Mouse (Mus musculus) MEL (cell line): ENCODE measurements around the gene Lman1l. TPM values are rescaled to one million over a fixed set of nuclear protein-coding genes. Genes with fewer than 3 reads are reported as not detected.
A peak's percentile ranks its signal among the peaks of the same experiment; 100 is the strongest.

ENCODE experiments used
- DNase-seq: peaks from one replicate; pipeline ENCODE4 v3.0.0; 2011; ENCODE audit warnings: low read depth, low spot score
- H3K27ac ChIP-seq: 2 replicates; pipeline ENCODE4 v1.5.1; 2012; ENCODE audit warnings: low read depth, mild to moderate bottlenecking, control low read depth, low read length, moderate library complexity; ENCODE audit not compliant: control insufficient read depth
- H3K27me3 ChIP-seq, 2 experiments: fragments of 150-350 bp in 1 of 2; sonication (generic) in 1 of 2; 2 replicates each; pipeline ENCODE4 v1.6.1; 2012; ENCODE audit warnings: low read length in 2 of 2, mild to moderate bottlenecking in 2 of 2, improper control_type of control experiment in 1 of 2, moderate library complexity in 1 of 2; ENCODE audit not compliant: insufficient read depth in 2 of 2, control insufficient read depth in 1 of 2
- H3K36me3 ChIP-seq, 2 experiments: 2 replicates each; pipeline ENCODE4 v1.6.1; 2012 to 2014; ENCODE audit warnings: low read length in 2 of 2, improper control_type of control experiment in 1 of 2, inconsistent platforms in 1 of 2, mild to moderate bottlenecking in 1 of 2; ENCODE audit not compliant: insufficient read depth in 2 of 2, control insufficient read depth in 1 of 2
- H3K4me1 ChIP-seq, 2 experiments: fragments of 150-350 bp in 1 of 2; sonication (generic) in 1 of 2; 2 replicates each; pipeline ENCODE4 v1.6.1; 2012; ENCODE audit warnings: low read length in 2 of 2, improper control_type of control experiment in 1 of 2, mild to moderate bottlenecking in 1 of 2; ENCODE audit not compliant: insufficient read depth in 2 of 2, control insufficient read depth in 1 of 2
- H3K4me3 ChIP-seq, 2 experiments: fragments of 150-350 bp in 1 of 2; sonication (generic) in 1 of 2; 2 replicates each; pipeline ENCODE4 v1.5.1; 2012; ENCODE audit warnings: low read depth in 2 of 2, low read length in 2 of 2, mild to moderate bottlenecking in 2 of 2, moderate library complexity in 2 of 2, control low read depth in 1 of 2, improper control_type of control experiment in 1 of 2; ENCODE audit not compliant: control insufficient read depth in 1 of 2, insufficient read depth in 1 of 2
- H3K79me2 ChIP-seq: 2 replicates; pipeline ENCODE4 v1.6.1; 2012; ENCODE audit warnings: mild to moderate bottlenecking, low read length, moderate library complexity; ENCODE audit not compliant: control insufficient read depth, poor library complexity, insufficient read depth
- H3K9ac ChIP-seq: 2 replicates; pipeline ENCODE4 v1.6.1; 2012; ENCODE audit warnings: low read depth, mild to moderate bottlenecking, control low read depth, low read length, moderate library complexity; ENCODE audit not compliant: control insufficient read depth, poor library complexity, severe bottlenecking
- H3K9me3 ChIP-seq: fragments of 150-350 bp; sonication (generic); replicated peaks from 2 replicates; pipeline ENCODE4 v1.6.1; 2012; ENCODE audit warnings: mild to moderate bottlenecking, low read length, improper control_type of control experiment, moderate library complexity; ENCODE audit not compliant: insufficient read depth
- BHLHE40 ChIP-seq: IDR thresholded peaks from 2 replicates; pipeline ENCODE4 v1.6.1; 2012; ENCODE audit warnings: low read depth, mild to moderate bottlenecking, inconsistent platforms, low read length, improper control_type of control experiment, borderline replicate concordance
- CTCF ChIP-seq, 3 experiments: IDR thresholded peaks in 2 of 3; conservative IDR thresholded peaks in 1 of 3; 2 replicates each; pipeline ENCODE4 v1.5.1; 2011 to 2012; ENCODE audit warnings: low read length in 3 of 3, low read depth in 2 of 3, mild to moderate bottlenecking in 2 of 3, improper control_type of control experiment in 1 of 3, inconsistent platforms in 1 of 3, mixed read lengths in 1 of 3, moderate library complexity in 1 of 3; ENCODE audit not compliant: control insufficient read depth in 1 of 3, insufficient read depth in 1 of 3, poor library complexity in 1 of 3, severe bottlenecking in 1 of 3
- E2F4 ChIP-seq: IDR thresholded peaks from 2 replicates; pipeline ENCODE4 v1.6.1; 2011; ENCODE audit warnings: low read depth, low read length, improper control_type of control experiment, borderline replicate concordance
- ELF1 ChIP-seq: IDR thresholded peaks from 2 replicates; pipeline ENCODE4 v1.6.1; 2014; ENCODE audit warnings: low read depth, mild to moderate bottlenecking, inconsistent platforms, low read length, improper control_type of control experiment, moderate library complexity
- EP300 ChIP-seq, 2 experiments: IDR thresholded peaks; 2 replicates each; pipeline ENCODE4 v1.6.1; 2011; ENCODE audit warnings: improper control_type of control experiment in 2 of 2, low read length in 2 of 2, low read depth in 1 of 2, mild to moderate bottlenecking in 1 of 2
- GABPA ChIP-seq: IDR thresholded peaks from 2 replicates; pipeline ENCODE4 v1.6.1; 2012; ENCODE audit warnings: low read depth, mild to moderate bottlenecking, inconsistent platforms, low read length, improper control_type of control experiment, moderate library complexity
- MAFK ChIP-seq: IDR thresholded peaks from 2 replicates; pipeline ENCODE4 v1.6.1; 2011; ENCODE audit warnings: low read depth, mild to moderate bottlenecking, low read length, improper control_type of control experiment, borderline replicate concordance
- MXI1 ChIP-seq: IDR thresholded peaks from 2 replicates; pipeline ENCODE4 v1.6.1; 2011; ENCODE audit warnings: mild to moderate bottlenecking, low read depth, low read length, improper control_type of control experiment
- NELFE ChIP-seq: IDR thresholded peaks from 2 replicates; pipeline ENCODE4 v1.6.1; 2011; ENCODE audit warnings: low read depth, low read length, improper control_type of control experiment
- NRF1 ChIP-seq: IDR thresholded peaks from 2 replicates; pipeline ENCODE4 v1.6.1; 2014; ENCODE audit warnings: low read depth, mild to moderate bottlenecking, inconsistent platforms, low read length, improper control_type of control experiment, moderate library complexity; ENCODE audit not compliant: poor library complexity, insufficient read depth, severe bottlenecking
- POLR2AphosphoS2 ChIP-seq: IDR thresholded peaks from 2 replicates; pipeline ENCODE4 v1.6.1; 2011; ENCODE audit warnings: low read length, improper control_type of control experiment
- SIN3A ChIP-seq: IDR thresholded peaks from 2 replicates; pipeline ENCODE4 v1.6.1; 2012; ENCODE audit warnings: low read length, improper control_type of control experiment, inconsistent platforms
- TAL1 ChIP-seq: IDR thresholded peaks from 2 replicates; pipeline ENCODE4 v1.6.1; 2012; ENCODE audit warnings: mild to moderate bottlenecking, inconsistent platforms, low read length, moderate library complexity, mixed read lengths
- TBP ChIP-seq: IDR thresholded peaks from 2 replicates; pipeline ENCODE4 v1.8.0; 2011; ENCODE audit warnings: low read depth, low read length, improper control_type of control experiment
- USF2 ChIP-seq, 2 experiments: IDR thresholded peaks; 2 replicates each; pipeline ENCODE4 v1.6.1; 2011 to 2012; ENCODE audit warnings: improper control_type of control experiment in 2 of 2, low read length in 2 of 2, borderline replicate concordance in 1 of 2, inconsistent platforms in 1 of 2, low read depth in 1 of 2, mild to moderate bottlenecking in 1 of 2; ENCODE audit not compliant: insufficient read depth in 1 of 2
- ZC3H11A ChIP-seq: IDR thresholded peaks from 2 replicates; pipeline ENCODE4 v1.6.1; 2012; ENCODE audit warnings: low read depth, mild to moderate bottlenecking, inconsistent platforms, low read length, improper control_type of control experiment
- ZNF384 ChIP-seq: IDR thresholded peaks from 2 replicates; pipeline ENCODE4 v1.6.1; 2012; ENCODE audit warnings: low read depth, mild to moderate bottlenecking, inconsistent platforms, low read length, improper control_type of control experiment
- polyA plus RNA-seq, 2 experiments: library from polyadenylated mRNA; stranded (reverse) in 1 of 2; unstranded in 1 of 2; fragments of >175 nt in 1 of 2; fragments of >200 nt in 1 of 2; gene quantifications; 2 replicates each; pipeline versions ENCODE4 v1.2.1 to v1.2.4; 2012; ENCODE audit warnings: low replicate concordance in 2 of 2, low read depth in 1 of 2; ENCODE audit not compliant: insufficient read length in 2 of 2, insufficient read depth in 1 of 2, missing spikeins in 1 of 2
- total RNA-seq: library from RNA; depleted of rRNA; stranded (reverse); fragments of 300-350 nt; gene quantifications from 2 replicates; pipeline ENCODE4 v1.2.3, GENCODE M21; 2012

The Lman1l gene
- total and polyA plus RNA-seq, 3 experiments, result 0.08 to 0.11 TPM; not detected in 1

- Histone ChIP-seq H3K4me3 (no peak overlapping the region), H3K9ac (no peak overlapping the region), H3K79me2 (peaks cover 92% of the 10 kb centered on the region)
- no peak for TF ChIP-seq CTCF (IDR thresholded peaks at IDR 0.05 in 2 of 3, conservative IDR thresholded peaks at IDR 0.05 in 1 of 3; ENCODE audit: control insufficient read depth in 1 of 3, insufficient read depth in 1 of 3, low read depth in 2 of 3, low read length in 3 of 3, poor library complexity in 1 of 3, severe bottlenecking in 1 of 3)
- TF ChIP-seq BHLHE40, result no peak
- TF ChIP-seq ZNF384, result no peak
- TF ChIP-seq ELF1, result no peak
- TF ChIP-seq NRF1, result no peak
- no peak for TF ChIP-seq NELFE
- TF ChIP-seq POLR2AphosphoS2, result no peak
- no peak for TF ChIP-seq TBP
- no peak for TF ChIP-seq MXI1
- TF ChIP-seq E2F4, result no peak
- TF ChIP-seq, all 39 proteins: peak for 0
- Histone ChIP-seq H3K4me1 (peaks cover 22 to 54% of the 10 kb centered on the region in 2 experiments), H3K27me3 (no peaks in the 10 kb centered on the region), H3K36me3 (peaks cover 12 to 49% of the 10 kb centered on the region in 2 experiments), H3K9me3 (no peaks in the 10 kb centered on the region), H3K27ac (no peak overlapping the region)
- no peak for DNase-seq
These were observed 16.7 kb upstream of the Lman1l start for GRCm38 (mm10) chr9:57637272-57637671.

- H3K79me2 ChIP-seq, result peaks cover 61% of the 10 kb centered on the region
- no peak for DNase-seq
- H3K9me3 ChIP-seq, result no peaks in the 10 kb centered on the region
- H3K9ac ChIP-seq, result no peak overlapping the region
- H3K4me1 ChIP-seq, result peaks cover 5 to 20% of the 10 kb centered on the region in 2 experiments; a peak in 3 of 4 replicates
- H3K36me3 ChIP-seq, result peaks cover 19% of the 10 kb centered on the region in 2 experiments
- H3K27me3 ChIP-seq, result no peaks in the 10 kb centered on the region
- no peak overlapping the region for H3K27ac ChIP-seq
- no peak for TF ChIP-seq EP300 (IDR thresholded peaks at IDR 0.05; ENCODE audit: low read depth in 1 of 2, low read length in 2 of 2)
- peak in 2 of 3 experiments; percentile 4 to 17; a peak in 1 of 6 replicates for TF ChIP-seq CTCF (IDR thresholded peaks at IDR 0.05 in 2 of 3, conservative IDR thresholded peaks at IDR 0.05 in 1 of 3; ENCODE audit: control insufficient read depth in 1 of 3, insufficient read depth in 1 of 3, low read depth in 2 of 3, low read length in 3 of 3, poor library complexity in 1 of 3, severe bottlenecking in 1 of 3)
- TF ChIP-seq MAFK, result no peak
- no peak for TF ChIP-seq TAL1
- no peak for TF ChIP-seq GABPA
- TF ChIP-seq MXI1, result 0 out of 2 replicates have a peak, but pooled peaks have one; percentile 35
- no peak for TF ChIP-seq SIN3A
- no peak for TF ChIP-seq USF2 (IDR thresholded peaks at IDR 0.05; ENCODE audit: borderline replicate concordance in 1 of 2, insufficient read depth in 1 of 2, low read depth in 1 of 2, low read length in 2 of 2)
- TF ChIP-seq ELF1, result no peak
- no peak for TF ChIP-seq ZC3H11A
- H3K4me3 ChIP-seq, result no peak overlapping the region
These were observed 13.0 kb upstream of the Lman1l start for GRCm38 (mm10) chr9:57633481-57634024.
